Mouse (Mus musculus): ENCODE data around the gene Iyd. TPM values are rescaled to one million over a fixed set of nuclear protein-coding genes. Genes with fewer than 3 reads are reported as not detected.

Iyd gene
- polyA plus RNA-seq (2015; fragmentation: Illumina TruSeq; extraction: RNeasy Lipid Tissue Mini Kit (QIAGEN cat#74804); ENCODE audit: low read depth, low replicate concordance): 2.7 TPM

GRCm38 (mm10) chr10:3540003-3540827 is at the start of gene Iyd:
Gene Iyd (plus strand): TSS chr10:3540240.

Other genes starting within 250 kb of the Iyd start
- gene Ppp1r14c, start 174.2 kb upstream of the Iyd start, polyA plus RNA-seq (2015; fragmentation: Illumina TruSeq; extraction: RNeasy Lipid Tissue Mini Kit (QIAGEN cat#74804); ENCODE audit: low read depth, low replicate concordance): 18.7 TPM
- gene Plekhg1, start 200.1 kb downstream of the Iyd start, polyA plus RNA-seq (2015; fragmentation: Illumina TruSeq; extraction: RNeasy Lipid Tissue Mini Kit (QIAGEN cat#74804); ENCODE audit: low read depth, low replicate concordance): 16.8 TPM